Mouse (Mus musculus): ENCODE results near the gene Zc3h8.

DNA sequence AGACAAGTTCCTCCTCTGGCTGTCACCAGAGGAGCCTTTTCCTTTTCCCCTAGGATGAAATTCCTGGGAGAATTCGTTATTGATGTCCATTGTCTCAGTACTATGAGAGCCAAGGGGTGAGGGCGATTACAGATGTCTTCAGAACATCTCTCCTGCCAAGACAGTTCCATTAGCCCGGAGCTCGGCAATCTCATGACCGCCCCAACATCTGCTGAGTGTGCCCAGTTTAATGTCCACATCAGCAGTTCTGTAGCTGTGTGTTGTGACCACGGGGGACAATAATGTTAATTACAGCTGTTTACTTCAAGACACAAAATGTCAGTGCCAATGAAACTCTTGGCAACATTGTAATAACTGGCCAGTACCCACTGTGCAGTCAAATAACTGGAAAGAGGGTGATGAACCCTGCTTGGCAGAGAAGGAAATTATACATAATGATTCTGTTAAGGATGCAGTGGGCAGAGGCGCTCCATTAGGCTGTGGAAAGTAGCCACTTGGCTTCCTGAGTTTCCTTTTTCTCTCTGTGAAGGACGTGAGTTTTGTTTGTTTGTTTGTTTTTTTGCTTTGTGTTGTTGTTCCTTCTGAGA is 58.6 kb downstream of the Zc3h8 start:
- TF ChIP-seq CTCF (IDR thresholded peaks at IDR 0.05; ENCODE audit: low read depth) (no peak), EP300 (optimal IDR thresholded peaks at IDR 0.05) (no peak)
